Mouse (Mus musculus) testis, adult 2 months (tissue): Measurements from ENCODE around the gene Aldh6a1.

ENCODE experiments used
- CTCF ChIP-seq: fragments of 200-500 bp; IDR thresholded peaks from 2 replicates; pipeline ENCODE4 v1.5.1; 2012; ENCODE audit warnings: low read depth, mild to moderate bottlenecking, inconsistent platforms, low read length, moderate library complexity; ENCODE audit not compliant: control insufficient read depth, insufficient read depth, insufficient replicate concordance
- POLR2A ChIP-seq: fragments of 200-500 bp; IDR thresholded peaks from 2 replicates; pipeline ENCODE4 v1.6.1; 2012; ENCODE audit warnings: low read depth, mild to moderate bottlenecking, inconsistent platforms, low read length, moderate library complexity; ENCODE audit not compliant: control insufficient read depth

- TF ChIP-seq POLR2A (no peak), CTCF (no peak)
Observed at GRCm38 (mm10) chr12:84399663-84400062, 51.1 kb downstream of the Aldh6a1 start.
